Mouse (Mus musculus) intestine, postnatal 0 days (tissue): ENCODE data around the gene Coro2a. TPM values are rescaled to one million over a fixed set of nuclear protein-coding genes. Genes with fewer than 3 reads are reported as not detected.

Source experiments
- ATAC-seq: fragments of 200-750 bp; cut with Nextera tagmentation; 2 replicates; pipeline ENCODE4 v1.8.0; 2017; ENCODE audit warnings: mild to moderate bottlenecking, moderate TSS enrichment, moderate library complexity
- H3K27ac ChIP-seq: fragments of 300-500 bp; sonication (generic); 2 replicates; pipeline ENCODE4 v1.5.1; 2014; ENCODE audit warnings: mild to moderate bottlenecking, low read depth, low read length, moderate library complexity
- H3K27me3 ChIP-seq: fragments of 300-500 bp; sonication (generic); replicated peaks from 2 replicates; pipeline ENCODE4 v1.6.1; 2014; ENCODE audit warnings: low read length, mixed read lengths; ENCODE audit not compliant: control insufficient read depth, insufficient read depth
- H3K36me3 ChIP-seq: fragments of 300-500 bp; sonication (generic); 2 replicates; pipeline ENCODE4 v1.6.1; 2014; ENCODE audit warnings: mild to moderate bottlenecking, moderate library complexity; ENCODE audit not compliant: control insufficient read depth, insufficient read depth
- H3K4me1 ChIP-seq: fragments of 300-500 bp; sonication (generic); replicated peaks from 2 replicates; pipeline ENCODE4 v1.6.1; 2014; ENCODE audit warnings: antibody characterized with exemption, low read length, mixed read lengths; ENCODE audit not compliant: control insufficient read depth, insufficient read depth
- H3K4me2 ChIP-seq: fragments of 300-500 bp; sonication (generic); replicated peaks from 2 replicates; pipeline ENCODE4 v1.6.1; 2014; ENCODE audit warnings: low read depth, mild to moderate bottlenecking, moderate library complexity
- H3K4me3 ChIP-seq: fragments of 300-500 bp; sonication (generic); 2 replicates; pipeline ENCODE4 v1.5.1; 2014; ENCODE audit warnings: low read depth, low read length
- H3K9ac ChIP-seq: fragments of 300-500 bp; sonication (generic); 2 replicates; pipeline ENCODE4 v1.6.1; 2014; ENCODE audit warnings: mild to moderate bottlenecking, low read depth, low read length
- H3K9me3 ChIP-seq: fragments of 300-500 bp; sonication (generic); 2 replicates; pipeline ENCODE4 v1.6.1; 2016; ENCODE audit warnings: mixed run types; ENCODE audit not compliant: control insufficient read depth
- CTCF ChIP-seq: sonication (generic); IDR thresholded peaks from 2 replicates; pipeline ENCODE4 v1.5.1; 2016; ENCODE audit warnings: low read depth, mild to moderate bottlenecking, control low read depth, antibody characterized with exemption, moderate library complexity
- WGBS: fragments of 180-500 bp; shearing (Covaris S2); extraction: QIAGEN DNeasy Blood & Tissue Kit; methylation state at CpG from one replicate; pipeline ENCODE4 v1.1.7; 2014; 5-methylcytosine and 5-hydroxymethylcytosine counted together
- polyA plus RNA-seq: library from polyadenylated mRNA; unstranded; fragments of >200 nt; fragmentation: Nextera tagmentation; extraction: Ambion mirVana; gene quantifications from 2 replicates; pipeline ENCODE4 v1.2.1, GENCODE M21; 2015

Gene Coro2a
- polyA plus RNA-seq, 1 experiment from 2014 or later: 53.0 TPM

DNA sequence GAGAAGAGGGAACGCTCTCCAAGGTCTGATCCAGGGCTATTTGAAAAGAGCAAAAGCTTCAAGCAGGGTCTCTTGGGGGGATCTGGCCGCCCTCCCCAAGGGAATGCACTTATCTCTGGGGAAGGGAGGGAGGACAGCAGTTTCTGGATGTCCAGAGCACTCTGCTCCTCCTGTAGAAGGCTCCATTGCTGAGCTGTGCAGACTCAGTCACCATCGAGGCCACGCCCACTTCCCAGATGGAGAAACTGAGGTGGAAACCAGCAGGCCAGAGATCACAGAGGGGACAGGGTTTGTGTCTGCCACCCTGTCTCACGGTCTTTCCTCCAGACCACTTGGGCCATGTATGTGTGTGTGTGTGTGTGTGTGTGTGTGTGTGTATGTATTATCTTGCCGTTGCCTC, 3.0 kb downstream of the Coro2a start:
- H3K4me2 ChIP-seq: peak overlapping the region; percentile 59
- H3K4me3 ChIP-seq: no peak overlapping the region
- H3K27ac ChIP-seq: peak overlapping the region; percentile 93
- H3K4me1 ChIP-seq: 0 out of 2 replicates have a peak, but pooled peaks cover 3% of the 10 kb centered on the region
- TF ChIP-seq CTCF: no peak
- no peaks in the 10 kb centered on the region for H3K9me3 ChIP-seq
- H3K27me3 ChIP-seq: no peaks in the 10 kb centered on the region
- WGBS: 47% methylated on average over 6 of the region's 6 CpGs
- no peak for ATAC-seq
- no peak overlapping the region for H3K9ac ChIP-seq
- H3K36me3 ChIP-seq: no peaks in the 10 kb centered on the region; the same call in 1 of the 2 replicates

DNA sequence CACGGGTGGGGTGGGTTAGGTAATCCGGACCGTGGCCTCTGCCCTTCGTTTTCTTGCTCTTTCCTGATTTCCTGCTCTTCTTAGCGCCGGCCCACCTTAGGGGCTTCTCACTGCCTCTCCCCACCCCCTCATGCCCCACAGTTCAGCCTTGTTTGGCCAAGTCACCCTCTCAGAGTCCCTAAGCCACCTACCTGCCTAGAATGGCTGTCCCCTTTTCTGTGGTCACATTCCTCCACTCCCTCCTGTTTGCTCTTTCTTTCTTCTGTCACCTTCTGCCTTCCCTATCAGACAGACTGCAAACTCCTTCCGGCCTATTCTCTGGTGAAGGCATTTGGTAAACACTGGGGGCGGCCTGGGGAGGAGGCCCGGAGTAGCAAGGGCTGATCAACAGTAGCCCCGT, 3.9 kb downstream of the Coro2a start:
- Histone ChIP-seq H3K27ac (peak overlapping the region; percentile 93), H3K4me1 (0 out of 2 replicates have a peak, but pooled peaks cover 3% of the 10 kb centered on the region), H3K4me2 (peak overlapping the region; percentile 59), H3K4me3 (peak overlapping the region; percentile 11; the same call in 1 of the 2 replicates), H3K9ac (peak overlapping the region; percentile 52), H3K27me3 (no peaks in the 10 kb centered on the region), H3K36me3 (no peaks in the 10 kb centered on the region; the same call in 1 of the 2 replicates), H3K9me3 (no peaks in the 10 kb centered on the region)
- no peak for ATAC-seq
- 21% methylated on average over 10 of the region's 10 CpGs for WGBS
- TF ChIP-seq CTCF: no peak

DNA sequence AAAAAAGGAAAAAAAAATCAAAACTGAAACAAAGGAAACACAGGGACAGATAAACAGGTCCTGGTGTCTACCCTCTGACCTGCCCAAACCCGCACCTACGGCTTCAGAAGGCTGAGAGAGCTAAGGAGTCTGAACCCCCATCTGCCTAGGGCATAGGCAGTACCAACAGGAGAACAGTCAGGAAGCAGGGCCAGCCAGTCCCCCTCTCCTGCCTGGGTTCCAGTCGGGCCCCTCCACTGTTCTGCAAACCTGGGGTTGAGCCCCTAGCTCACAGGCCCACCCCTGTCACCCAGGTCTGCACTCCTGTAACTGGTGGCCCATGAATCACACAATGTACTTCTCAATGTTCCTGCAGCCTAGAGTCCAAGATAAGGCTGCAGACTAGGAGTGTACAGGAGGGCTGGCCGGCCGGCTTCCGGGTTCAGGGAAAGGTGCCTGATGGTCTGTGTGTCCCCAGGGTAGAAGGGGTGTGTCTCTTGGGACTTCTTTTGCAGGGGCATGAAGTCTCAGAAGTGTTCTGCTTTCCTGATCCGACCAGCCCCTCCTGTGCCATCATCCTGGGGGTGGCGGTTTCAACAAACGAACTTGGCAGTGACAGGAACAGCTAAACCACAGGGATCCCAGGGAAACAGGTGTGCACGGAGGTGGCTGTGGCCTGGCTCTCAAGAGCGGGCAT, 4.6 kb downstream of the Coro2a start:
- H3K9me3 ChIP-seq: no peaks in the 10 kb centered on the region
- H3K36me3 ChIP-seq: no peaks in the 10 kb centered on the region; the same call in 1 of the 2 replicates
- H3K27ac ChIP-seq: peak overlapping the region; percentile 93
- 25% methylated on average over 11 of the region's 11 CpGs for WGBS
- H3K9ac ChIP-seq: peak overlapping the region; percentile 52
- H3K4me2 ChIP-seq: peak overlapping the region; percentile 59
- TF ChIP-seq CTCF: no peak
- peak overlapping the region; percentile 11; the same call in 1 of the 2 replicates for H3K4me3 ChIP-seq
- H3K4me1 ChIP-seq: no peaks in the 10 kb centered on the region
- ATAC-seq: peak; percentile 66
- no peaks in the 10 kb centered on the region for H3K27me3 ChIP-seq

DNA sequence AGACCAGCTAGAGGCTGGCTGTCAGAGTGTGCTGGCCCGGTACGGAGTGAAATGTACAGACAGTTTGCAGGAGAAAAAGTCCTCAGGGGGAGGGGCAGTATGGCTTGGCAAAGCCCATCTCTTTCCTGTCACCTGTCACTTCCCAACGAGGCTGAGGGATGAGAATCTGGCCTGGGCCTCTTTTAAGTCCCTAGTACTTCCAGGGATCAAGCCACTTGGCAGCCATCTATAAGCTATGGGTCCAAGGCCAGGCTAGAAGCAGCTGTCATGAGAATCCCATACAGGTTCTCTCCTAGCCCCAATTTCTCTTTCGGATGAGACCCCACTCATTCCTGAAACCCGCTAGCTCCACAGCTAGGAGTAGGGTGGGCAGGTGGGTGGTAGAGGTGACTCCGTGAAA, 5.6 kb downstream of the Coro2a start:
- no peak for TF ChIP-seq CTCF
- WGBS: 64% methylated on average over 6 of the region's 6 CpGs
- Histone ChIP-seq H3K27me3 (no peaks in the 10 kb centered on the region), H3K4me1 (peaks cover 4% of the 10 kb centered on the region; the same call in 1 of the 2 replicates), H3K9ac (peak overlapping the region; percentile 17; the same call in 1 of the 2 replicates), H3K9me3 (no peaks in the 10 kb centered on the region), H3K4me2 (peak overlapping the region; percentile 40), H3K36me3 (no peaks in the 10 kb centered on the region; the same call in 1 of the 2 replicates), H3K27ac (peak overlapping the region; percentile 93), H3K4me3 (no peak overlapping the region)
- ATAC-seq: no peak

DNA sequence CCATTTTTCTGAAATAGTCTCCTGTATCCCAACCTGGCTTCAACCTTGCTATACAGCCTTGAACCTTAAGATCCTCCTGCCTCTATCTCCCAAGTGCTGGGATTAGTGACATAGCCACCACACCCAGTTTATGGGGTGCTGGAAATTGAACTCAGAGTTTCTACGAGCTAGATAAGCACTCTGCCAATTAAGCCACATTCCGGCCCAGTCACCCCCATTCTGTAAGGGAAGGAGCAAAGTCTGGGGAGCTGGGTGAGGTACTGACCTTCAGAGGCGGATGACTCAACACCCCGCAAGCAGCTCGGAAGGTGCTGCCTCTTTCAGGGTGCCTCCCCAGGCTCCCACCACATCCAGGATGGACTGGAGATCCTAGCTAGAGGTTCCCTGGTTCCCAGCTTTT, 7.9 kb downstream of the Coro2a start:
- Histone ChIP-seq H3K4me3 (no peak overlapping the region), H3K27ac (peak overlapping the region; percentile 83), H3K4me2 (no peak overlapping the region; the same call in 1 of the 2 replicates), H3K36me3 (peaks cover 4% of the 10 kb centered on the region; the same call in 1 of the 2 replicates), H3K4me1 (peaks cover 4% of the 10 kb centered on the region; the same call in 1 of the 2 replicates), H3K9ac (no peak overlapping the region), H3K9me3 (no peaks in the 10 kb centered on the region), H3K27me3 (no peaks in the 10 kb centered on the region)
- peak; percentile 79 for ATAC-seq
- TF ChIP-seq CTCF: no peak
- 39% methylated on average over 5 of the region's 5 CpGs for WGBS

DNA sequence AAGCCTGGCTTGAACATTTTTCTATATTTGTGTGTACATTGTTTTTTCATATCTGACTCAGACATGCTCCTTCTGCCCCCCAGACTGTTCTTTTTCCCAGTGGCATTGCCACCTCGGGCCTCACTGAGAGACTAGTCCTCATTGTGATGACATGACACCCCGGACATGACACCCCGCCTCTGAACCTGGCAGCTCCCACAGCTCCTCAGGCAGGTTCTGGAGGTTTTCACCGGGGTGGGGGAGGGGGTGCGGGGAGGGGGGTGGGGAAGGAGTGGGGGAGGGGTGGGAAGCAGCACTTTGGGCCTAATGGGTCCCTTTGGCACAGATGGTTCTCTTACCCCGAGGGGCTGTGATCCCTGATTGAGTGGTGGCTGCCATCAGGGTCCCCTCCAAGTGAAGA, 8.5 kb downstream of the Coro2a start:
- peaks cover 6% of the 10 kb centered on the region; the same call in 1 of the 2 replicates for H3K36me3 ChIP-seq
- no peak overlapping the region for H3K4me2 ChIP-seq
- H3K27ac ChIP-seq: peak overlapping the region; percentile 83
- no peaks in the 10 kb centered on the region for H3K9me3 ChIP-seq
- ATAC-seq: no peak
- no peak overlapping the region for H3K9ac ChIP-seq
- no peak for TF ChIP-seq CTCF
- peaks cover 4% of the 10 kb centered on the region; the same call in 1 of the 2 replicates for H3K4me1 ChIP-seq
- no peaks in the 10 kb centered on the region for H3K27me3 ChIP-seq
- H3K4me3 ChIP-seq: no peak overlapping the region
- 40% methylated on average over 6 of the region's 6 CpGs for WGBS
